Mouse (Mus musculus): Measurements from ENCODE around the gene Gpr183.

The Gpr183 gene

DNA sequence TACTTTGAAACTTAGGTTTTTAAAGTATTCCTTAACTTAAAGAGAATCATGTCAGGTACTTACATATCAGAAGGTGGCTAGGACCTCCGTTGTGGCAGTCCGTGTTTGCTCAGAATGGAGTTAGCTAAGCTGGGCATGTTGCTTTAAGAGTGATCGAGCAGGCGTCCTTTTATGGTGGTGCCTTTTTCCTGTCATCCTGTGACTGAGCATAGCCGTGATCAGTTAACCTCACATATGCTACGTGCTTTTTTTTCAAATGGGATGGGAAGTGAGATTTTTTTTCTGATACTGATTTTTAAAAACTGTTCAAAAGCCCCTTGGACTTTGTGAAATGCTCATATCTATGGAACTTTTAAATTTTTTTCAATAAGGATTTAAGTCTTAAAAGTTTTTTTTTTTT lies at the start of gene Gpr183:
TSS of gene Gpr183 (minus strand) at position 206 of the 400 bp plus-strand sequence.
- no peak for DNase-seq (ENCODE audit: low spot score)

DNA sequence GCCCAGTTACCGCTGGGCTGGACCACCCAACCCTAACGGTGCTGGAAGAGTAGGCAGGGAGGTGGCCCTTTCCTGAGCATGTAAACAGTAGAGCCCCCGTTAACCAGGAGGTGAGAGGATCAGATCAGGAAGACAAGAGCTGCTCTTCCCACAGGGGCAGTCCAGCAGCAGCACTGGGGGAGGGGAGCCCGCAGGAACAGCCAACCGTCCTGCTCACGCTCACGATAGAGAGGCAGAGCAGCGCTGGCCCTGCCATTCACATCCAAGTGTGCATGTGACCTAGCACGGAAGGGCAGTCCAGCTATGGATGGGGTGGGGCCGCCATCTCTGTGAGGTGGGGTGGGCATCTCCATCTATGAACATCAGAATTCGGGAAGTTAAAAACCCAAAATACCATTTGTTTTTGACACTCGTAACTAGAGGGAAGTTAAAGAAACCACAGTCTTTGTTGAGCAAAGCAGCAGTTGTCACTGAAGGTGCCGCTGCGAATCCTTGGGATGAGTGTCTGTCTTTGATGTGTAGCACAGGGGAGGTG lies 48.5 kb upstream of the Gpr183 start:
- DNase-seq (ENCODE audit: low spot score) = no peak

DNA sequence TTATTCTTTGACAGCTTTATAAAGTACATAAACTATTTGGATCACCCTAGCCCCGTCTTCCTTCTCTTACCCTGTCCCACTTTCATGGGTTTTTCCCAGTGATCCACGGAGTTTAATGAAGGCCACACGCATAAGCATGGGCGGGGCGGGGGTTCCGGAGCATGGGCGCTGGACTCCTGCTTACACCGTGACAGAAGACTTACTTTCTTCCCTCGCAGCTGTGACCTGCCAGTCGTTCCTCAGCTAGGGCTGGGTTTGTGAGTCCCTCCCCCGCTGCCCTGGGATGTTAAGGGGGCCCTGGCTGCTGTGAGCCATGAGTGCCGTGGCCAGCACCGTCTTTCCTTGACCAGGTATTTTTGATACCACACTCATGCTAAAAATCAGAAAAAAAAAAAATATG lies 47.8 kb upstream of the Gpr183 start:
- DNase-seq (ENCODE audit: low spot score) = no peak

DNA sequence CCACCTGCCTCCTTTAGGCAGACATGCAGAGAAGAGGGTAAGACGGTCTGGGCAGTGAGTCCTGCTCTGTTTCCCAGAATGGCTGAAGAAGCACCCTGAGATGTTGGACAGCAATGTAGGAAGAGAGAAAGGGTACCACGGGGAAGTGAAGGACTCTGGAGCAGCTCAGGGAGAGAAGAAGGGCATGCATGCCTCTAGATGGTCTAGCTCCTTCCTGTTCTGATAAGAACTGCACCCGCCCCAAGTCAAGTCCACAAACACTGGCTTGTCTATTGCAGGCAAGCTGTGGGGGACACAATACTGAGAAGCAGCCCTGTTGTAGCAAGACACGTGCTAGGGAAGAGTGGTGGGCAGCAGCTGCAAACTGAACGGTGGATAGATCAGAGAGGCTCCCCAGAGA lies 47.2 kb upstream of the Gpr183 start:
- DNase-seq (ENCODE audit: low spot score) = no peak

DNA sequence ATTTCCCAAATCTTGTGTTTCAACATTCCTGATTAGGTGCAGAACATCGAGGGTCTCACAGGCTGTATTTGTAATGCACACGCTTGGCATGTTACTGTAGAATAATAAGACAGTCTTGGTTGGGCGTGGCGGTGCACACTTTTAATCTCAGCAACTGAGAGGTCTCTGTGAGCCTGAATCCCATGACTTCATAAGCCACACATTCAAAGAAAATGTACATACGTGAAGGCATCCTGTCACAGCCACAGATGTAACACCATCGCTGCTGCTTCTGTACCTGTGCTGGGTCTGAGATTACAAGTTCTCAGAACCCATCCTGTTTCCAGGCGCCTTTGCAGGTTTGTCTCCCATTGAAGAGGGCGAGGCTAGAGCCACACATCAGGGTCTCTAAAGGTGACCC lies 46.8 kb upstream of the Gpr183 start:
- DNase-seq (ENCODE audit: low spot score) = no peak

DNA sequence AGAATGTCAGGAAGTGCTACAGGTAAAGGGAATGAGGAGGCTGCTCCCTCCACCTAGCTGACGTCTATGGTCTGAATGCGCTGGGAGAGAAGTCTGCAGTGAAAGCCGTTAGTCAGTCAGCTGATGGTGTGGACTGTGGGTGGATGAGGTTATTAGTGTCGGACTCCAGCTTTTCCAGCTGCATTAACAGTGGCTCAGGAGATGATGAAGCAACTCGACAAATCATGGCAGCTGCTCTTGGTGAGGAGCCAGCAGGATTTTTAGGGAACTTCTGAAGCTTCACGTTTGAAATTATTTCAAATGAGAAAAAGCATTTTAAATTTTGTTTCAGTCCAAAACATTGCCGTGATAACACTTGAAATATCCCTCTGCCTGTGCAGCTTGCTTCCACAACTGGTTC lies 45.3 kb upstream of the Gpr183 start:
- no peak for DNase-seq (ENCODE audit: low spot score)

DNA sequence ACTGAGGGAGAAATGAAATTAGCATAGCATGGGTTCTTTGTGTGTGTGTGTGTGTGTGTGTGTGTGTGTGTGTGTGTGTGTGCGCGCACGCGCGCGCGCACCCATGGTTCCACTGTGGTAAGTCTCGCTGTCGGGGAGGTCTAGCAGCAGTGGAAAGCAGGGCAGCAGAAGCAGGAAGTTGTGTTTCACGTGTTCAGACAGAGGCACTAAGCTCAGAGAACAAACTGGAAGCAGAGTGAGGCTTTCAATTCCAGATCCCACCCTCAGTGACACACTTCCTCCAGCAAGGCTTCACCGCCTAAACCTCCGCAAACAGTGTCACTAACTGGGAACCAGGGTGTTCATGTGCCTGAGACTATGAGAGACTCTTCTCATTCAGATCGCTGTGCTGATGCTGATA lies 44.5 kb upstream of the Gpr183 start:
- DNase-seq (ENCODE audit: low spot score) = peak; percentile 27

DNA sequence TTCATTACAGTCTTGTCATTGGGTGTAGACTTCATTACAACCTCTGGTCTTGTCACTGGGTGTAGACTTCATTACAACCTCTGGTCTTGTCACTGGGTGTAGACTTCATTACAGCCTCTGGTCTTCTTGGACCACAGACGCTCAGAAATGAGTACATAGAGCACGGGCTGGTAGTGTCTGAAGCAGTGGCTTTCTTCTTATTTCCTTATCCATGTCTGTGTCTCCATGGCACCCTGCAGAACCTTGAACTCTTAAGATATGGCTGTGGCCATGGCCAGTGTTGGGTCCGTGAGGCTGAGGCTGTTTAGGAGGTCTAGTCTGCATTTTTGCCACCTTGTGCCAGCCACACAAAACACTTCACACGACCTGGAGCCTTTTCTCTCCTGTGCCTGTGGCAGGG lies 43.3 kb upstream of the Gpr183 start:
- DNase-seq (ENCODE audit: low spot score) = no peak

DNA sequence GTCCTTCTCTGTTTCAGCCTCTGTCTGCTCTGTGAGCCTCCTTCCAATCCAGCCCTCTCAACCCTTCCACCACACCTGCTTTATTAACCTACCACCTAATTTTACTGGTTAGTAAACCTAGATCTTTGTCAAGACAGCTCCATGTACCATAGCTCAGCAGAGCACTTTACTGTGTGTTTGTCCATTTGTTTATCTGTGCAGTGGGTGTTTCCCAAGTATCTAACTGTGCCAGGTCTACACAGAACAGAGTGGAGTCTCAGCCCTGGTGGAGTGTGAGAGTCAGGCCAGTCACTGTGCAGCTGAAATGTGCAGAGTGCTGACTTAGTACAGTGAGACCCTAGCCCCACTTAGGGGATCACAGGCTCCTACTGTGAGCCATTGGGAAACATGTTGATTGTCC lies 38.8 kb upstream of the Gpr183 start:
- DNase-seq (ENCODE audit: low spot score) = no peak

DNA sequence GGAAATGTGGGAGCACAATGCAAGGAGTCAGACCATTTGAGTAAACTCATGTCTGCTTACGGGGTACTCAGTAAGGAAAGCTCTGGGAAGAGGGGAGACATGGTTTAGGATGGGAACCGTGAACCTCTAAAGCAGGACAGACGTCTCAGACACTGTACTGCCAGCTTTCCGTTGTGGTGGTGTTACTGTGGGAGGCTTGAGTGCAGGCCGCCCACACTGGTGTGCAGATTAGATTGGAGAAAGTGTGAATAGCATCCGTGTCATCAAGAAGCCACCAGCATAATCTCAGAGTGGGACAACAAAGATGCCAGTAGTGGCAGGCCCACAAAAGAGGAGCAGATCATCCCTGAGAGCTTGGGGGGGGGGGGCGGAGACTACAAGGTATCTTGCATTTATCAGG lies 37.2 kb upstream of the Gpr183 start:
- DNase-seq (ENCODE audit: low spot score) = no peak

DNA sequence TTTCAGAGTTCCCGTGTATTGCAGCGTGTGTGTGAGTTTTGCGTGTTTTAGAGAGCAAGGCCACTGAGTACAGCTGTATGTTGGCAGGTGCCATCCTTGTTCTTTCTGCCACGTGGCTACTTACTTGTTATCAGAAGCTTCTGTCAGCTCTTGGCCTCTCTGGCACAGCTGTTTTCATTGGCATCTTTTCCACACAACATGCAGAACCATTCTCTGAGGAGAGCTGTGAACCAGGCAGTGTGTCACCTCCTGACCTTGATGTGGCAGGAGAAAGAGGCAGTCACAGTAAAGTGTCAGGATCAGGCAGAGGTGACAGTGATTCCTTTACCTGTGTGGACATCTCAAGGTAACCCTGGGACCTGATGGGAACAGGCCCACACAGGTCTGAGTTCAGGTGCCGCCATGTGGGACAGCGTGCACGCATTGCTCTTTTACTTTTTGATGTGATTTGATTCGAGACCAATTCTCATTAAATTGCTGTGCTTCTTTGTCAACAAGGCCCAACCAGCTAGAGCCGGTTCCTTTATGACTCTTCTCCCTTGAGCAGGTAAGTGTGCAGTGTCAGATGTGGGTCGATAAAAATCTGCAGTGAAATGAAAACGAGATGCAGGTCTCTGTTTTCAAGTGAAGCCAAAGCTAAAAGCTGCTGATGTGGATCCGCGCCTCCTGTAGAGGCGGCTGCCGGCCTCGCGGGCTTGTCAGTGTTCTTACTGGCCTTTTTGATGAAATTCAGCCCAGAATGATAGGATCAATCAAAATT lies 35.5 kb upstream of the Gpr183 start:
- no peak for DNase-seq (ENCODE audit: low spot score)

DNA sequence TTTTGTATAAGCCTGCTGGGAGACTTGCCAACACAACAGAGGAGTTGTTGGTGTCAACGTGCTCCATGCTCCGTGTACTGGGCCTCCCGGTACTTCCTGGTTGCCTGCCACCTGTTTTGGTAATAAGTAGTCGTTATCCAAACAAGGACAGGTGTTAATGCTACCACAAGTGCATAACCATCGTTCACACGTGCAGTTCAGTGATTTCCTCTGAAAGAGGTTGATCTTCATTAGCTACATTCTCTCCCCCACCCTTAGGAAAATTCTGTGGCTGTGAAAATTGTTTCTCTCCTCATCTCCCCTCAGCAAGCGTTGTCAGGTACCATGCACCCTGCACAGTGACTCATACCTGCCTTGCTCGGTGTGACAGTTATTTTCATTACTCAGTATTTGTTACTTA lies 34.5 kb upstream of the Gpr183 start:
- no peak for DNase-seq (ENCODE audit: low spot score)

DNA sequence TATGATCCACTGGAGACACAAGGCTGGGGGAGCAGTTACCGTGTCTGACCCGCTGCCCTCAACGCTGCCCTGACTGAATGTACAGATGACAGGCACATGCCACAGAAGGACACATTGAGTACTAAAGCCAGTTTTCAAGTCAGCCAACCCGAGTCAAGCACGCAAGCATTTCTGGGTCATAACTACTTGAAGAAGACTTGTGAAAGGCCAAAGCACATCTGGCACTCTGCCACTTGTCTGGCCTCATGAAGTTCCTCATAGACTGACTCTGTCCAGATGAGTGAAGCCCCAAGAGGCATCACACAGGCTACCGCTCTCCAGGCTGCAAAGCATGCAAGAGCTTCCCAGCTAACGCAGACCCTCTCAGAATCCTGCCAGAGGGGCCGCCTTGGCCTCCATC lies 31.8 kb upstream of the Gpr183 start:
- DNase-seq (ENCODE audit: low spot score) = no peak

DNA sequence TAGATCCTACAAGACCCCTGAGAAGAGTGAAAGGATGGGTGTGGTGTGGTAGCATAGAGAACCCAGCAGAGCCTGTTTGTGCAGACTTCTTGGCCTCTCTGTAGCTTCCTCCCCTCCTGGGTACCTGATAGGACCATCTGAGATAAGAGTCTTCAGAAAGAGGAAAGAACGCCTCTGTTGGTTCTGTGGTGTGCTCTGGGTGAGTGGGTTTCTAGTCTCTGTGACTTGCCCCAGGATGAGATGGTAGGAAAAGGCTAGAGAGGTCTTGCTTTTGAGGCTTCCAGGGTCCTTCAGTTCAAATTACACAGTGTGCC lies 30.5 kb upstream of the Gpr183 start:
- DNase-seq (ENCODE audit: low spot score) = no peak

DNA sequence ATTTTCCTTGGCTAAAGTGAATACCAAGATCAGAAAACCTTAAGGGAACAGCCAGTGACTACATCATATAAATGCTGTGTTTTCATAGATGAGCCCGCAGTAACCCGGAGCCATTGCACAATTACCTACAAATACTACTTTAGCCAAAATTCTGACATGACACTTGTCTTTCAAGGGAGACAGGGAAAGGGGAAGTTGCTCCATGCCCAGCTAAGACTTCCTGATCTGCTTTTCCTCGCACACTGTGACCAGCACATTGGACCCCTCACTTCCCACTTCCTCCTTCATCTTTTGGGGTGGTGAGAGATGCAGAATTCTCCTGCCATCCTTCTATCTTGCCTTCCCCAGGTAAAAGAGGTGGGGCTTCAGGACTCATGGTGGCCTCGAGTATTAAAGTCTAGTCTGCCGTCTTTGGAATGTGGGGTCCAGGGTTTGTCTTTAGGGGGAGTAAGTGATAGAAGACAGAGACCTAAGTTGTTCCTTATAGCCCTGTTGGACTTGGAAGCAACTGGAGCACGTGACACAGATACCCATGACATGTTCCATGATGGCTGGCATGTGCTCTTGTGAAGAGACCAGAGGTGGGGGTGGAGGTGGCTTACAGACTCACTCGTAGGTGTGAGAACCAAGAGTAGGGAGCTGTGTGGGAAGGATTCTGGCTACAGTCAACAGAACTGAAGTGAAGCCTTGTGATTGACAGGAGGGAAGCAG lies 30.0 kb upstream of the Gpr183 start:
- no peak for DNase-seq (ENCODE audit: low spot score)

DNA sequence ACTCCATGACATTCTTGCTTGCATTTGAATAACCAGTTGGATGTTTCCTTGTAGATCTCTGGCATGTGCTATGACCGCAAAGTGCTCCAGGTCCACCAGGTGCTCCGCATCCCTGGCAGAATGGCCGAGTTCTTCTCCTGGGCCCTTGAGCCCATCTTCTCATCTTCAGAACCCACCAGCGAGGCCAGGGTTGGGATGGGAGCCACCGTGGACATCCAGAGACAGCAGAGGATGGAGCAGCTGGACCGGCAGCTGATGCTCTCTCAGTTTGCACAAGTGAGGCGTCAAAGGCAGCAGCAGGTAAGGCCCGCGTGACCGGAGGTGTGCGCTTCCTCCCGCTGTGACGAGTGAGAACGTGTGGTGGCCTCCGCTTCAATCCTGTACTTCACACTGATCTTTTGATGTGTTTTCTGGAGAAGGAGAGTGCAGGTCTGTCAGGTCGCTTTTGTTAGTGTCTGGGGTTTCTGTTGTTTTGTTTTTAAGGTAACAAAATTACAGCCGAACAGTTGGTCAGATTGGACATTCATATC lies 29.2 kb upstream of the Gpr183 start:
- DNase-seq (ENCODE audit: low spot score) = no peak

DNA sequence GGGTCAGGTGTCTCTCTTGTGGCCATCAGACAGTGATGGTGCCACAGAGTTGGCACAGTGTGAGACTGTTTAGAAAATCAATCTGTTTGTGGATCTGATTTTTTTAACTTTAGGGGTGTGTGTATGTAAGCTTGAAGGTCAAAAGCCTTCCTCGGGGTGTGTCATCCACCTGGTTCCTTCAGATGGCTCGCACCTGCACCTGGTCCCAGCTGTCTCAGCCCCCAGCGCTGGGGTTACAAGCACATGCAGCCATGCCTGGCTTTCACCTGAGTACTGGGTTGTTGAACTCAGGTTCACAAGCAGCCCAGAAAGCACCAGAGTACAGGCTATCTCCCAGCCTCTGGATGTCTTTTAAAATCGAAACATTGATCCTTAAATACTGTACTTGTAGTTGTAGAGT lies 28.6 kb upstream of the Gpr183 start:
- no peak for DNase-seq (ENCODE audit: low spot score)

DNA sequence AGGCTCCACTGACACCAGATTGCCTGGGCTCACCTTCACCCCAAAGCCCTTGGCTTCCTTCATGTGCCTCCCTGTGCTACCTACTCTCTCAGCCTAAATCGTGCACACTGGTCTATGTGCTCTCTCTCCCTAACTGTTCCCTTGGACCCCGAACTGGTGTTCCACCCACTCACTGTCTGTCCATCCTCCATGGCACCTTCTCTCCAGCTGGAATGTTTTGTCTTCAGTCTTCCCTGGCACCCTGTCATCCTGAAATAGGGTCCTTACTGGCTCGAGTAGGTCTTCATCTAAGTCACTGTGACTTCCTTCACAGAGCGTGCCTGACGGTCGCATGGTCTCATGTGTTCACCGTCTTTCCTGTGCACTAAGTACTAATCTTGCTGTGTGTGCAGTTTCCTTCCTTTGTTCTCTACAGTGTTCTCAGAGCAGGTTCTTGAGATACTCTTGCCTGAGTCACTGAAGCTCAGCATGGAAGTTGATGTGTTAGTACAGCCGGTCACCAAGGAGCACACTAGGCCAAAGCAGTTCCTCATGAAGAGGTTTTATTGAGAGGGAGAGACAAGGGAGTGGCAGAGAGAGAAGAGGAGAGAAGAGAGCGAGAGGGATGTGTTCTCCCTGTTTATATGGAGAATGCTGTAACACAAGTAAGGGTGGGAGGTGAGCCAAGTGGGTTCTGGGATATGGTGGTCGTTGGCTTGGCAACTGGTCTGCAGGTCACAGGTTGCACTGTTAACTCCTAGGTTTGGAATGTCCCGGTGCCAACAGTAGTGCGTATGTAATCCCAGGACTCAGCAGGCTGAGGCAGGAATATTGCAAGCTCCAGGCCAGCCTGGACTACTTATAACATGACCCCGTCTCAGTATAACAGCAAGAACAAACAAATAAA lies 27.6 kb upstream of the Gpr183 start:
- DNase-seq (ENCODE audit: low spot score) = no peak

DNA sequence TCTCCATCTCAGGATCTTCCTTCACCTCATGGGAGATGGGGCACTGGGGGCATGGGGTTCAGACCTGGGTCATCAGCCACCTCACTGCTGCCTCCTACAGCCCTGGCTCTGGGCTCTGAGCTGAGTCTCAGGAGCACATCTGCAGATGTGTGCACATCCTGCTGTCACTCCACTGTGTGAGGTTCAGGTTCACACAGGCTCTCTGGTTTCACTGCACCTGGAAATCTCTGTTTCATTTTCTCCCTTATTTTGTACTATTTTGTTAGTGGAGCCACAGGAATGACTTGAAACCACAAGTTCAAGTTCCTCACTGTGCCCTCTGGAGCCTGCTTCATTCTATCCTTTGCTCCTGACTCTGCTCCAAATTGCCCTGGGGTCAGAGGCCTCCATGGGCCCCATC lies 26.9 kb upstream of the Gpr183 start:
- no peak for DNase-seq (ENCODE audit: low spot score)

DNA sequence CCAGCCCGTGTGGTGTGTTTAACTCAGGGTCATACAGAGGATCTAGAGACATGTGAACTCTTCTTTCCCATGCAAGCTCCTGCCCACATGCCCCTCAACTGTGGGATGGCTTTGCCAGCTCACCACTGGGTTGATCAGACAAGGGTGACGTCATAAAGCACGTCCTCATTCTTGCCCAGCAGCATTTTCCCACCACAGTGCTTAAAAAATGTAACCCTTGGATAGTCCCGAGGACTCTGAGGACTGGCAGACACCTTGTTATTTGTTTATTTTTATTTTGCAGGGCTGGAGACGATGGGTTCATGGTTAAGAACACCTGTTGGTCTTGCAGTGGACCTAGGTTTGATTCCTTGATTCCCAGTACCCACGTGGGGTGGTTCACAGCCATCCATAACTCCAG lies 25.9 kb upstream of the Gpr183 start:
- no peak for DNase-seq (ENCODE audit: low spot score)

DNA sequence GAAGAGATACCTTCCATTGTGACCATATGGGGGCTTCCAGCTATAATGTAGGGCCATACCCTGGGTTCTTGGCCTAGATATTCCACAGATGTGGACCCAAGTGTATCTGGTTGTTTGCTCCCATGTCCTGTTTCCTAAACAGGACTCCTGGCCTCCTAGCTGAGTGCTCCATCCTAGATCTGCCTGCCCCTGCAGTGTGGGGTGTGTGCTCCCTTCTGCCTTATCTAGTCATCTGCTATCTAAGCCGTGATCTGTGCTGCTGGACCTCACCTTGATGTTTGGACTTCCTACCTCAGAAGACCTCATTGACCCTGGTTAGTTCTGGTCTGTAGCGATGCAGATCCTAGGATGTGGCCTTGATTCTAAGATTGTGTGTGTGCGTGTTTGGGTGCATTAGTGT lies 24.9 kb upstream of the Gpr183 start:
- DNase-seq (ENCODE audit: low spot score) = no peak

DNA sequence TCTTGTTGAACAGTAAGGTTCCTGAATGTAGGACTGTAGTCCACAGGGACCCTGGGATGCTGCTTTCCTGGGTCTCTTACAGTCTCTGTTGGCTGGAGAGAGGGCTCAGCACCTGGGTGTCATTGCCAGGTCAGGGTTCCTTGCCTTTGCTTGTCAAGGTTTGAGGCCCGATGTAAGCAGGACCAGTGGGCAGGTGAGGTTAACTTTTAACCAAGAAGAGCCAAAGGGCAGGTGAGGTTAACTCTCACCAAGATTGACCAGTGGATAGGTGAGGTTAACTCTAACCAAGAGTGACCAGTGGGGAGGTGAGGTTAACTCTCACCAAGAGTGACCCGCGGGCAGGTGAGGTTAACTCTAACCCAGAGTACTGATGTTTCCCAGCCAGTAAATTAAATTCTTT lies 24.3 kb upstream of the Gpr183 start:
- no peak for DNase-seq (ENCODE audit: low spot score)

DNA sequence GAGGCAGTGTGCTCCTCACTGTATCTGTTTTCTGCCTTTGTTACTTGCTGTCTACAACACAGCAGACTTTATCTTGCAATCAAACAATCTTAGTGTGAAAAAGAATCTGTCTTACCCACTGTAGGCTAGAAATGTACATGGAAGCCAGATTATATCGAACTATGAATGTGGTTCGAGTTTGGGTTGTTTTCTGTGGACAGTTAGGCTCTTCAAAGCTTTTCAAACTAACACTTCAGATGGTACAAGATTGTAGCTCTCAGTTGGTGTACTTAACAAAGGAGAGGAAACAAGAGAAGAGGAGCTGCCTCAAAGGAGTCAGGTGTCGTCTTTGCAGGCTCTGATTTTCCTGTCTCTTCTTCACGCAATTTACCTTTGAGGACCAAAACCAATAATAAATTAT lies 22.7 kb upstream of the Gpr183 start:
- DNase-seq (ENCODE audit: low spot score) = no peak
